Mouse (Mus musculus): ENCODE measurements around the gene 2010111I01Rik.

DNA sequence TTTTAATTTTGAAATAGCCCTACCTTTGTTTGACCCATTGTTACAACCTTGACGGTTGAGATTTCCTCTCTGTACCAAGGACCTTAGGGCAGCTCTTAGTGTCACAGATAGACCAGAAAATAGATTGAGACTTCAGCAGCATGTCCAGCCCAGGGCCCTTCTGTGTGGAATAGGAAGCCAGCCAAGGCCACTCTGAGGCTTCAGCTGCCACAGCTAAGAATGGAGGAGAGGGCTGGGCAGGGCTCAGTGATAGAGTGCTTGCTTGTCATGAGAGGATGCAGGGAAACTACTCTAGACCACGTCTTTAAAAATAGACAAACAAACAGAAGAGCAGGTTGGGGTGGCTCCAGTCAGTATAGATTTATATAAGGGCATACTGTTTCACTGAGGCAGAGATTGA lies 234.9 kb downstream of the 2010111I01Rik start:
- TF ChIP-seq CTCF (IDR thresholded peaks at IDR 0.05; ENCODE audit: borderline replicate concordance, insufficient read depth, low read length) = no peak
- no peak for TF ChIP-seq POLR2A (IDR thresholded peaks at IDR 0.05; ENCODE audit: low read depth, low read length)

Data from embryonic fibroblast, embryonic 13.5 days (primary cell).